Mouse (Mus musculus) liver (tissue): ENCODE measurements at regions not wholly inside any gene's neighbourhood (a gene's known extent, or its start where the extent isn't known, plus 50 kb on each side); places are given as distances from the start of the nearest gene placed in this dataset.

ENCODE experiments used
- DNase-seq: peaks from one replicate; pipeline ENCODE4 v3.0.0-alpha.2; 2020; ENCODE audit warnings: mixed read lengths

- no peak for DNase-seq
Observed at GRCm38 (mm10) chr13:37149066-37149781, 99.2 kb upstream of the F13a1 start.

DNA sequence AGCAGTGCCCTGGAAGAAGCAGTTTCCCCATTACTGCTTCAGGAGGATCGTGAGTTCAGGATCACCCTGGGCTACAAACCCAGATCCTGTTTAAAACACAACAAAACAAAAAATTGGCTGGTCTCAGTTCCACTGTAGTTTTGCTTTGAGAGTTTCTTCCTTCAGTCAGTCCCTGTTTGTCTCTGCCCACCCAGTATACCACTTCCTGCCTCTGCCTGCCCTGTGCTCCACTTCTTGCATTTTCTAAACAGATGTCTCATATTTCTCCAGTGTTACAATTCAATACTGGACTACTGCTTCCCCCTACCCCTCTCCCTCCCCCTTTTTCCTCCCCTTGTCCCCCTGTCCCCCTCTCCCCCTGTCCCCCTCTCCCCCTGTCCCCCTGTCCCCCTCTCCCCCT, 98.6 kb upstream of the F13a1 start:
- no peak for DNase-seq

- no peak for DNase-seq
Observed at GRCm38 (mm10) chr13:37147790-37148189, 97.7 kb upstream of the F13a1 start.

DNA sequence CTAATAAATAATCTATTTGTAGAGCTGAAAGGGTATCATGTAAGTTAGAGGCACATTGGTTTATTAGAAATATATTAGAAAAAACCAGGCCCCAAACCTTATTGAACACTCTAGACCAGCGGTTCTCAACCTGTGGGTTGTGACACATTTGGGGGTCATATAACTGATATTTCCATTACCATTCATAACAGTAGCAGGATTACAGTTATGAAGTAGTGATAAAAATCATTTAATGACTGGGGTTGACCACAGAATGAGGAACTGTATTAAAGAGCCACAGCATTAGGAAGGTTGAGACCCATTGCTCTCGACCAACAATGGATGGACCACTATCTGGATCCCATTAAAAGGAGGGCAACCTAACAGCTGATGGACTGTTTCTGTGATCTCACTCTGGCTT, 92.8 kb upstream of the F13a1 start:
- DNase-seq, result no peak

DNA sequence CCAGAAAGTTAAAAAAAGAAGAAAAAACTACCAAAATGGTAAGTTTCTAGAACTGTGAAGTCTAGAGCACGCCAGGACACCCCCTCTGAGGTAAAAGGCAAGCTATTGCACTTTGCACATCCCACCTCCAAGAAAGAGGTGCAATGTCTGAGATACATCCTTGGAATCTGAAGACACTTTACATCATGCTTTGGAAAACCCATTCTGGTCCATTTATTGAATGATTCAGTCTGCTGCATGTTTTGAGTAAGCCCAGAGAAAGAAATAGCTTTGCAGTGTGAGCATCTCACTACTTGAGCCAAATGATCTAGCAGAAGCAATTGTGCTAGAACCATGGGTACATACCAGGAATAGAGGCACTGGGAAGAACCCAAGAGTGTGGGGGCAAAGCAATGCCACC, 85.1 kb upstream of the F13a1 start:
- no peak for DNase-seq

DNA sequence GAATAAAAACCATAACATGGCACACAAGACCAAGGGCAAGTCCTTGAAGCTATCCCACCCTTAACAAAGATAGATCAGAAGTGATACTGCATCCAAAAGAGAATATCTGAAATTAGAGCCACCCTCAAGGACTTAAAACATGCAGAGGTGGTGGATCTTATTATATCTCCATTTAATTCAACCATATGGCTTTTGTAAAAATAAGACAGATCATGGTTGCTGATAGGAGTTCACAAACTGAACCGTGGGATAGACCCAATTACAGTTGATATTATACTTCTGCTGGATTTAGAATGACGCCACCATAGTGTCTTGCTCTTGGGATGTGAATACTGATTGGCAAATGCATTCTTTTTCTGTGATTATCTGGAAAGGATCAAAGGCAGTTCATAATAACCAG, 84.5 kb upstream of the F13a1 start:
- no peak for DNase-seq

GRCm38 (mm10) chr13:37130637-37131036, 80.6 kb upstream of the F13a1 start:
- DNase-seq, result peak; percentile 9

GRCm38 (mm10) chr13:37121602-37122001, 71.6 kb upstream of the F13a1 start:
- no peak for DNase-seq

- no peak for DNase-seq
Observed at GRCm38 (mm10) chr13:37120219-37120618, 70.2 kb upstream of the F13a1 start.

GRCm38 (mm10) chr13:37114324-37114723, 64.3 kb upstream of the F13a1 start:
- no peak for DNase-seq

DNA sequence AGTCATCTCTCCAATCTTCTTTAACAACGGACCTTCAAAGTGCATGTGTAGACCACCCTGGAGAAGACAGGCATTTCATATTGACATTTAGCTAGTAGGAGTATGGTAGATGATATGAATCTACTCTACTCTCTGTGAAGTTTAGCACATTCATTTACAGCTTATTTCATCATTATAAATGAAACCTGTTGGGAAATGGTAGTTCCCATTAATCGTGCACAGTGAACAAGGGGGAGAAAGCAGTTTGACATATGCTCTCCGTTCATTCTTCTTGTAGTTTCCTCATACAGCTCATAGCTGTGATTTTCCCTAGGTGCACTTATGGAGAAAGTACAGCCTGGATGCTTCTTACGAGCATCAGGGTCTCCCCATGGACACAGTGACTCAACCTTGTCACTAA, 61.7 kb upstream of the F13a1 start:
- no peak for DNase-seq

DNA sequence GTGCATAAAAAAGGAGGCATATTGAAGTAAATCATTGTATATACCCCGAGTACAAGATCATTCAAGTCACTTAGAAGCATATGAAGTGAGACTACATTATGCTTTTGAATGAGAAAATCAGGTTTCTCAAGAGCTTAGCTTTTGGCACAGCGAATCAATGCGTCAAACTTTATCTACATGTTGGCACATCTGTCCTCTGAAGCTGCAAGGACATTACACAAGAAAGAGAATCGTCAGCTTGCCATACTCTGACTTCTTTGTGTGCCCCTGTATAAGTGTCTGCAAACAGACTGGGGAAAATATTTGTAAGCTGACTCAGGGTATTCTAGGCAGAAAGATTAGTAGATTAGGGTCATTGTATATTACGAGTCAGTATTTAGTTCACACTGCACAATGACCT, 57.7 kb upstream of the F13a1 start:
- no peak for DNase-seq

DNA sequence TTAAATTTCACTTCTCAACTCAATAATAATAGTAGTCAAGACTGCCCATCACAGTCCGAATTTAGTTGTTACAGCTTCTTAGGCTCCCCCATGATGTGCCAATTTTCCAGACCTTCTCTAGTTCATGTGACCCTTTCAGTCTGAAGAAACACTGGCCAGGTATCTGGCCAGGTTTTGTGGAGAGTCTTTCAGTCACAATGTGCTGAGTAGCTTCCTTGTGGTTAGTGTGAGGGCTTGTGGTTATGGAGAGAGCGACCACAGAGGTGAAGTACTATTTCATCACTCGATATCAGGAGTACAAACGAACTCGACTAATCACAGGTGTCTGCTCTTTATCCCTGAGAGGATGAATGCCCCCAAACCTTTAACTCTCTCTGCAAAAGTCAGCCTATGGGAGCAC, 56.0 kb upstream of the F13a1 start:
- no peak for DNase-seq

GRCm38 (mm10) chr13:37104410-37105294, 54.6 kb upstream of the F13a1 start:
- DNase-seq, result no peak

DNA sequence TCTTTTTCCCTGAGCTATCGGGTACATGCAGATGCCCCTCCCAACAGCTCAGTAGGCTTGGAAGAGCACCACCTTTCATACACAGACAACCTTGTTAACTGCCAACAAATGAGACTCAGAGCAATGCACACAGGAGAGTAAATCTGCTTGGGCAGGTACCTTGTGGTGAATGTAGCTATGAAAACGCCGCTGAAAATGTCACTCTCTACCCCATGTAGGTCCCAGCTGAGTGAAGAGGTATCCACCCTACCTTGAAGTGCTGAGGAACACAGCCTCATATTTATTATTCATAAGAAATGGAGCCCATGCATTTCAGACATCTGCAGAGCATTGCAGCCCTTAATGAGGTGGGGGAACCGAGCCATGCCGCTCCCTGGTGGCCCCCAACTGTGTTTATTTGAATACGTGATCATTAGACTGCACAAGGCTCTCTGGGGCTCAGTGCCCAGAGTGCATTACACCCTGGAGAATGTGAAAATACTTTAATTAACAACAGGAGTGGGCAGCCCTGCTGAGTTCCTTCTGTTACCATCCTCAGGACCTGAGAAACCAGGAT, 53.8 kb upstream of the F13a1 start:
- no peak for DNase-seq

- no peak for DNase-seq
Observed at GRCm38 (mm10) chr13:37101755-37102154, 51.7 kb upstream of the F13a1 start.
